Mouse (Mus musculus): ENCODE data around the gene Azi2. TPM values are rescaled to one million over a fixed set of nuclear protein-coding genes. Genes with fewer than 3 reads are reported as not detected.

Gene Azi2
- polyA plus RNA-seq, 1 experiment from 2014 or later: 72.7 TPM

DNA sequence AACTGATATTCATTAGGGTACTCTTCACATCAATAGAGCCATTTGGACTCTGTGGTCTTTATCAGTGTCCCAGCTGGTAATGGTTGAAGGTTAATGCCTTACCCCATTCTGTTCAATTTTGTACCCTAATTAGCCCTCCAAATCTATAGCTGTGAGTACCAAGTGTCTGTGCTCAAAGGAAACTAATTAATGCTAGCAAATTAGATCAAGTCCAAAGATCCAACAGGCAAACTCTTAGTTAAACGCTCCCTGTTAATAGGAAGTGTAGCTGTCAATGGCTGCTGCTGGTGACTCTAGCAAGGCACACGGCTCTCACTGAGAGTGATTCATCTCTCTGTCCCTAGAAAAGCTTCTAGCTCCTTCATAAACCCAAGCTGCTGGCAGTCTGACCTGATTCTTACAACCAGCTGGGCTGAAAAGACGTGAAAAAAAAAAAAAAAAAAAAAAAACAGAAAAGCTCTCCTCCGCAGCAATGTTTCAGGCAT lies 68.3 kb downstream of the Azi2 start:
- no peak overlapping the region for H3K4me3 ChIP-seq (ENCODE audit: low read depth, low read length)
- no peaks in the 10 kb centered on the region for H3K36me3 ChIP-seq (ENCODE audit: control insufficient read depth, insufficient read depth, low read length)
- ATAC-seq: no peak
- no peak overlapping the region for H3K9ac ChIP-seq (ENCODE audit: low read depth, low read length)
- no peaks in the 10 kb centered on the region for H3K27me3 ChIP-seq (ENCODE audit: control insufficient read depth, insufficient read depth, low read depth, low read length)
- H3K4me2 ChIP-seq (ENCODE audit: low read length): no peak overlapping the region
- no peaks in the 10 kb centered on the region for H3K9me3 ChIP-seq (replicated peaks; ENCODE audit: control insufficient read depth, low read length, poor library complexity, severe bottlenecking)
- 0 out of 2 replicates have a peak, but pooled peaks cover 4% of the 10 kb centered on the region for H3K4me1 ChIP-seq (ENCODE audit: control insufficient read depth, insufficient read depth, low read length)
- H3K27ac ChIP-seq (ENCODE audit: low read length): no peak overlapping the region
- 30% methylated on average over 4 of the region's 4 CpGs for WGBS

DNA sequence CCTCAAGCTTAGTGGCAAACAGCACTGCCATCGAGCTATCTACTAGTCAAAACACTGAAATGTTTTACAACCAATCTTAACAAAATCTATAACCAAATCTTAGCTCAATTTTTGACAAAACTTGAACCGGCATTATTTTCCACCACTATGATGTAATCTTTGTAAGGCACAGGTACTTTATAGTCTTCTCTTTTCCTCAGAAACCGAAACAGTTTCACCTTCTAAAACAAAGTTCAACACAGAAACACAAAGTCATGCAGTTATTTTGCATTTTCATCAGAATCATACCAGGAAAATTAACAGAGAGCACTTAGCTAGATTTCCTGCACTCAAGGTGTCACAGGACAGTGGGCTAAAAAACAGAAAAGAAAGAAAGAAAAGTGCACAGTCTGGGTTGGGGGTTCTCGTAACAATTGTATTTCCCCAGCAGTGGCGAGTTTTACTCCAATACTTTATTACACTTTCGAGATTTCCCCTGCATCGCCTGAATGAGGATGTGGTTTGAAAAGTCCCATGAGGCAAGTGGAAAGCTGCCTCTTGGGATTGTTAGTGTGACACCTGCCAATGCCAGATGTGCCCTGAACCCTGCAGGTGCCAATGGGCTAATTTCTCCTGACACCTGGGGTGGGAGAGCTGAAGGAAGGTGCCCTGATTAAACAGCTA lies 69.5 kb downstream of the Azi2 start:
- WGBS: 83% methylated on average over 7 of the region's 7 CpGs
- H3K9ac ChIP-seq (ENCODE audit: low read depth, low read length): no peak overlapping the region
- H3K4me3 ChIP-seq (ENCODE audit: low read depth, low read length): no peak overlapping the region
- 0 out of 2 replicates have a peak, but pooled peaks cover 4% of the 10 kb centered on the region for H3K4me1 ChIP-seq (ENCODE audit: control insufficient read depth, insufficient read depth, low read length)
- no peaks in the 10 kb centered on the region for H3K9me3 ChIP-seq (replicated peaks; ENCODE audit: control insufficient read depth, low read length, poor library complexity, severe bottlenecking)
- no peaks in the 10 kb centered on the region for H3K27me3 ChIP-seq (ENCODE audit: control insufficient read depth, insufficient read depth, low read depth, low read length)
- no peaks in the 10 kb centered on the region for H3K36me3 ChIP-seq (ENCODE audit: control insufficient read depth, insufficient read depth, low read length)
- no peak for ATAC-seq
- no peak overlapping the region for H3K4me2 ChIP-seq (ENCODE audit: low read length)
- no peak overlapping the region for H3K27ac ChIP-seq (ENCODE audit: low read length)

DNA sequence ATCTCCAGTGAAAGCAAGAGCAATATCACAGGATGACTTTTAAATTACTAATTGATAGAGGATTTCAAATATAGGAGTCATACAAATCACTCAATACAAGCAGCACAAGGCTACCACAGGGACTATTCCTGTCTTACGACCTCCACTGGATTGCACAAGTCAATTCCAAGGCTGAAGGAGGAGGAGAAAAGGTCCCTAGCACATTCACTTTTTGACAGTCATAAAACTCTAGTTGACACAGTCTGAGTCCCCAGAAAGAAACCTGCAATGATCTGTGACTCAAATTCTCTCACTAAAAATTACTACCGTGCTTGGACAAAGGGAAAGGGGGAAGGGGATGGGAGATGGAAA lies 70.0 kb downstream of the Azi2 start:
- no peaks in the 10 kb centered on the region for H3K27me3 ChIP-seq (ENCODE audit: control insufficient read depth, insufficient read depth, low read depth, low read length)
- H3K36me3 ChIP-seq (ENCODE audit: control insufficient read depth, insufficient read depth, low read length): no peaks in the 10 kb centered on the region
- no peak overlapping the region for H3K4me3 ChIP-seq (ENCODE audit: low read depth, low read length)
- no peak for ATAC-seq
- H3K27ac ChIP-seq (ENCODE audit: low read length): no peak overlapping the region
- no peak overlapping the region for H3K9ac ChIP-seq (ENCODE audit: low read depth, low read length)
- 0 out of 2 replicates have a peak, but pooled peaks cover 4% of the 10 kb centered on the region for H3K4me1 ChIP-seq (ENCODE audit: control insufficient read depth, insufficient read depth, low read length)
- 88% methylated on average over 2 of the region's 2 CpGs for WGBS
- no peak overlapping the region for H3K4me2 ChIP-seq (ENCODE audit: low read length)
- no peaks in the 10 kb centered on the region for H3K9me3 ChIP-seq (replicated peaks; ENCODE audit: control insufficient read depth, low read length, poor library complexity, severe bottlenecking)

Small RNAs within 50 kb of the gene (microRNA-seq; reads per million reads assigned to microRNA genes)
- gene Gm22008: not detected

Other genes starting within 250 kb of the Azi2 start
- gene Cmc1, start 109.7 kb downstream of the Azi2 start, polyA plus RNA-seq (2015; fragmentation: Nextera tagmentation; extraction: Ambion mirVana): 30.5 and 34.8 TPM in 2 replicates